Mouse (Mus musculus) thymus, adult 2 months (tissue): ENCODE data around the gene Apol7b.
"Not testable (repeated sequence)": the region's sequence is repeated elsewhere in the genome, so short reads cannot be mapped to it uniquely, and the experiment has no call there.

Experiments
- CTCF ChIP-seq: fragments of 200-500 bp; IDR thresholded peaks from 2 replicates; pipeline ENCODE4 v1.5.1; 2012; ENCODE audit warnings: mild to moderate bottlenecking, control low read depth, low read length, moderate library complexity, borderline replicate concordance; ENCODE audit not compliant: control insufficient read depth, poor library complexity, insufficient read depth; ENCODE audit errors: extremely low read depth
- POLR2A ChIP-seq: fragments of 200-500 bp; IDR thresholded peaks from 2 replicates; pipeline ENCODE4 v1.6.1; 2012; ENCODE audit warnings: mild to moderate bottlenecking, low read length, control low read depth, moderate library complexity; ENCODE audit not compliant: control insufficient read depth, poor library complexity, insufficient read depth; ENCODE audit errors: extremely low read depth

DNA sequence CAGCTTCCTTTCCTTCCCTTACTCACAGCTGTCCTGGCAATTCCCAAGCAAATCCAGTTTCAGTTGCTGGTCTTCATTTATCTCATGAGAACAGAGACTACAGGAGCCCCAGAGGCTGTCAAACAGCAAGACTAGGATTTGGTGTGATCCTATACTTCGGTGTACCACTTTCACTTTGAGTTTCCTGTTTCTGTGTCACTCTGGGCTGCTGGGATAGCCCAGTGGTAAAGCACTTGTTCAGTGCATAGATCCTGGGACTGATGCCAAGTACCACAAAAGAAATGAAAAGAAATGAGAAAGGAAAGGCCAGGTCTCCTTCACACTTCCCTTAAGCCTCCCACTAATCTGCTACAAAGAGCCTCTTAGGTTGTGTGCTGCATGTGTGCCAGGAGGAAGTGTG is 47.4 kb upstream of the Apol7b start:
- not testable (repeated sequence) for TF ChIP-seq POLR2A, CTCF
